Mouse (Mus musculus) cerebellum, postnatal 14 days (tissue): ENCODE data around the gene Rspo3.
A peak's percentile ranks its signal among the peaks of the same experiment; 100 is the strongest.

ENCODE experiments used
- DNase-seq, 2 experiments: peaks; one replicate each; pipeline ENCODE4 v3.0.0; 2021; ENCODE audit warnings: mixed read lengths in 2 of 2

Rspo3 gene

DNA sequence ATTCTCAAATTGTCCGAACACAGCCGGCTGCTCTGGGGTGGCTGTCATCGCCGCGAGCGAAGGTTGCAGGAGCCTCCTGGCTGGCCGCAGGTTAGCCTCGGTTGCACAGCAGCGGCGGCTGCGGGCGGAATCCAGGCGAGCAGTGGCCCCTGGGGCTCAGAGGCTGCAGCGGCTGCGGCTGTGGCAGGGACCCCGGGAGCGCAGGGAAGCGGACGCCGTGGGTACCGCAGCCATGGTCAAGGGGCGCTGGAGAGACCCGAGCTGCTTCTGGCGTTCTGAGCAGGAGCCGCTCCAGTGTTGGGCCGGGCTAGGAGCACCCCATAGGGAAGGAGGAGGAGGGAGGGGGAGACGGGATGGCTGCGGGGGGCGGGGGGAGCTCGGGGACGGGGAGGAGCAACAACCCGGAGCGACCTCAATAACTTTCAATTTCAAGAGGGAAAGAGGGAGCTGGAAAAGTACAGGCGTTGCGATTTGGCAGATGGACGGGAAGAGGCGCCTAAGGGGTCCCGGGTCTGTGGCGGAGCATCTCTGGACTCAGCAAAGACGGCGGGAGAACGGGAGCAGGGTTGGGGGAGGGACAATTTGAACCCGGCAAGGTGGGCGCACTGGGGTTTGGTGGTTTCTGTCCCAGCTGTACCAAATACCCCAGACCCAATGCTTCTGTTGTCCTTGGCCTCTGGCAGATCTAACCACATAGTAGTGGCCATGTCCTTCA is at the start of gene Rspo3:
Rspo3 (minus strand) TSS at position 322 of the 715 bp plus-strand sequence.
- DNase-seq = peak; percentile 40 to 56

- DNase-seq = peak in 1 of 2 experiments; percentile 4
These were observed 46.3 kb upstream of the Rspo3 start for GRCm38 (mm10) chr10:29581940-29582339.

DNA sequence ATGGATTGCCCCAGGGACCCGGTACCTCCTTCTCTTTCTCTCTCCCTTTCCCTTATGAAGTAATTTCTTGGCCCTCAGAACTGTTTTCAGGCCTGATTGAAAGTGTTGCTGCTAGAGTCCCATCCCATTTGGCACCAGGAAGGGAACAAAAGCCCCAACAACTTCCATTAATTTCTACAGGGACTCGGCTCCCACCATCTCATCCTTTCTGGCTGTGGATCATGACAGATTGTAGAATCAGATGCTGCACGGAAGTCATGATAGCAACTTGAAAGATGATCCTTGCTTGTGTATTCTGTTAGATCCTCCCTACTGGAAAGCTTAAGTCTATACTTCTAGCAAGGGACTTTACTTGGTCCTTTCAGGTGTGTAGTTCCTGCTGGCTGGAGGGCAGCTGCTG is 45.8 kb upstream of the Rspo3 start:
- peak; percentile 6 to 27 for DNase-seq

- no peak for DNase-seq
These were observed 20.3 kb upstream of the Rspo3 start for GRCm38 (mm10) chr10:29555983-29556382.

- no peak for DNase-seq
These were observed 18.7 kb upstream of the Rspo3 start for GRCm38 (mm10) chr10:29554365-29554764.

DNA sequence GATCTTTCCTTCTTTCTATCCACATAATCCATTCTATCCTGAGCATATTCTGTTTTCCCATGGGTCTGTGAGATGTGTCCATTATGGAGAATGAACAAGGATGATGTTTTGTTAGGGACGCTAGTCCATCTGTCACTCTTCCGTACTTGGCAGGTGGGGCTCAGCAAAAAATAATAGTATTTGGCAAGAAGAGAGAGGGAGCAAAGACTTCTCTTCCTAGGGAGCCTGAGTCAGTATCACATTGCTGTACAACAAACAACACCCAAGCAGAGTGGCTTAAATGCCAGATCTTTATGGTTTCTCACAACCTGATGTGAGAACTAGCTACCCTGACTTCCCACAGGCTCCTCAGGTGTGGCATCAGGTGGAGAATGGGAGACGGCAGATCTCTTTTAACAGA is 7.3 kb upstream of the Rspo3 start:
- peak in 1 of 2 experiments; percentile 13 for DNase-seq

GRCm38 (mm10) chr10:29539516-29539915 is 3.8 kb upstream of the Rspo3 start:
- no peak for DNase-seq

- no peak for DNase-seq
These were observed 3.1 kb upstream of the Rspo3 start for GRCm38 (mm10) chr10:29538791-29539190.

- DNase-seq = peak; percentile 2 to 5
These were observed 838 bp downstream of the Rspo3 start for GRCm38 (mm10) chr10:29534830-29535227.

- DNase-seq = peak; percentile 30 to 32
These were observed 1.5 kb downstream of the Rspo3 start for GRCm38 (mm10) chr10:29533846-29534829.

- peak; percentile 93 to 94 for DNase-seq
These were observed 2.6 kb downstream of the Rspo3 start for GRCm38 (mm10) chr10:29532821-29533715.

- no peak for DNase-seq
These were observed 22.1 kb downstream of the Rspo3 start for GRCm38 (mm10) chr10:29513563-29513962.

GRCm38 (mm10) chr10:29508167-29508566 is 27.5 kb downstream of the Rspo3 start:
- DNase-seq = no peak

GRCm38 (mm10) chr10:29497205-29497822 is 38.4 kb downstream of the Rspo3 start:
- no peak for DNase-seq

- peak; percentile 3 to 9 for DNase-seq
These were observed 41.7 kb downstream of the Rspo3 start for GRCm38 (mm10) chr10:29493996-29494395.

- no peak for DNase-seq
These were observed 54.7 kb downstream of the Rspo3 start for GRCm38 (mm10) chr10:29480945-29481344.

DNA sequence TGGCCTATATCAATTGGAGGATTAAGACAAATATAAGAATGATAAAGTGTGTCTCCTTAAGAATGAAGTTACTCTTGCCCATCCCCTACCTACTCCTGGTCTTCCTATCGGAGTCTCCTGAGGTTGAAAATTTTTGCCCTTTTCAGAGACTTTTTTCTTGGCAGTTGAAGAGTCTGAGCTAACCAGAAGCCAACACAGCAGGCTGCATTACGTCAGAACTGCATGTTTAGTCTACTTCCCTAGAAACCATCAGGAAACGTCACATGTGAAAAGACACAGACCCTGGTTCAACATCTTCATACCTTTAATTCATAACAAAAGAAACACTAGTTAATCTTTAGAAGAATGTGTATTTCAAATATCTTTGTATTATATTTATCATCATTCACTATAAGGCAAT is 56.3 kb downstream of the Rspo3 start:
- no peak for DNase-seq

- no peak for DNase-seq
These were observed 65.2 kb downstream of the Rspo3 start for GRCm38 (mm10) chr10:29470454-29470853.

DNA sequence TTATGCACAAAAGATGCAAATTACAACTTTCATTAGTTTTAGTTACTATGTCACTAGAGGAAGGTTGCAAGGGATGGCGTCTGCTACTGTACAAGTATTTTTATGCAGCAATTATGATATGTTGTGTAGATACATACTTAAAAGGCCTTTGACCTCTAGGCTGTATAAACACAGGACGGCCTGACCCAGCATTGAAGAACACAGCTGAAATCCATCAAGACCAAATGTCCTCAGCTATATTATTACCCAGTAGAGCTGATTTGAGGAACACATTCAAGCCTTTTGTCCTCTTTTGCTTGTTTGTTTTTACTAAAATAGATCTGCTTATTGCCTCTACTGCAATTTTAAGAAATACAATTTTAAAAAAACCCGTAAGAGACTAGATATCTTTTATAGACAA is 75.6 kb downstream of the Rspo3 start:
- DNase-seq = no peak

GRCm38 (mm10) chr10:29459632-29460031 is 76.0 kb downstream of the Rspo3 start:
- DNase-seq = no peak

GRCm38 (mm10) chr10:29445076-29445475 is 90.6 kb downstream of the Rspo3 start:
- no peak for DNase-seq

GRCm38 (mm10) chr10:29441297-29441696 is 94.4 kb downstream of the Rspo3 start:
- DNase-seq = no peak
